Mouse (Mus musculus) limb, embryonic 10.5 days (tissue): Measurements from ENCODE around the gene 1700003E16Rik. TPM values are rescaled to one million over a fixed set of nuclear protein-coding genes. Genes with fewer than 3 reads are reported as not detected.
"Not testable (repeated sequence)": the region's sequence is repeated elsewhere in the genome, so short reads cannot be mapped to it uniquely, and the experiment has no call there.

Experiments
- DNase-seq: peaks from one replicate; pipeline ENCODE4 v3.0.0-alpha.2; 2017; ENCODE audit warnings: low spot score
- H3K27ac ChIP-seq: fragments of 300-500 bp; sonication (generic); 2 replicates; pipeline ENCODE4 v1.5.1; 2016; ENCODE audit warnings: mild to moderate bottlenecking
- H3K27me3 ChIP-seq: fragments of 300-500 bp; sonication (generic); 2 replicates; pipeline ENCODE4 v1.6.1; 2016; ENCODE audit warnings: low read depth, mild to moderate bottlenecking; ENCODE audit not compliant: poor library complexity, severe bottlenecking
- H3K36me3 ChIP-seq: fragments of 300-500 bp; sonication (generic); 2 replicates; pipeline ENCODE4 v1.6.1; 2016; ENCODE audit warnings: mild to moderate bottlenecking, moderate library complexity
- H3K4me1 ChIP-seq: fragments of 300-500 bp; sonication (generic); 2 replicates; pipeline ENCODE4 v1.6.1; 2016
- H3K4me3 ChIP-seq: fragments of 300-500 bp; sonication (generic); 2 replicates; pipeline ENCODE4 v1.5.1; 2016; ENCODE audit warnings: mild to moderate bottlenecking, moderate library complexity
- H3K9me3 ChIP-seq: fragments of 300-500 bp; sonication (generic); replicated peaks from 2 replicates; pipeline ENCODE4 v1.6.1; 2016; ENCODE audit warnings: mild to moderate bottlenecking
- WGBS: fragments of 180-500 bp; shearing (Covaris S2); methylation state at CpG from one replicate; pipeline ENCODE4 v1.1.7; 2016; 5-methylcytosine and 5-hydroxymethylcytosine counted together
- polyA plus RNA-seq: library from polyadenylated mRNA; unstranded; fragments of >200 nt; fragmentation: Nextera tagmentation; extraction: Ambion mirVana; gene quantifications from 2 replicates; pipeline ENCODE4 v1.2.1, GENCODE M21; 2016

Gene 1700003E16Rik
- polyA plus RNA-seq, 1 experiment from 2014 or later, result 1.6 TPM

DNA sequence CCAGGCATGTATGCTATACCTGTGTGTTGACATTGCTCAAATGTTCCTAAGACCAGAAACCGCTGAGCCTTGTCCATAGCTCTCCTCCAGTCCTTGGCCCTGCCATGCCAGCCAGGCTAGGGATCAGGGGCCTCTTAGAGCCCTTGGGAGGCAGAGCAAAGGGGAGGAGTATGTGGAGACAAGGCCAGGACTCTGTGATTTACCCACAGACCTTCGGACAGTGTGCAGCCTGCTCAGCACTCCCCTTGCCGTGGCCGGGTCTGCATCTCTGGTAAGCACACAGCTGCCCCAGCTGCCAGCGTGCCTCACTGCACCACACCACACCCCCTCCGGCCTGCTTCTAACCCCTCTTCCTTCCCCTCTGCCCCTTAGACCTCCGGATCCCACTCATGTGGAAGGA lies 8.9 kb upstream of the 1700003E16Rik start:
- WGBS, result 64% methylated on average over 7 of the region's 7 CpGs
- Histone ChIP-seq H3K9me3 (no peaks in the 10 kb centered on the region), H3K27ac (0 out of 2 replicates have a peak overlapping the region, but pooled peaks have one; percentile 12), H3K27me3 (0 out of 2 replicates have a peak, but pooled peaks cover under 1% of the 10 kb centered on the region), H3K4me1 (peaks cover 54% of the 10 kb centered on the region), H3K4me3 (no peak overlapping the region), H3K36me3 (peaks cover 66% of the 10 kb centered on the region)
- DNase-seq, result no peak

DNA sequence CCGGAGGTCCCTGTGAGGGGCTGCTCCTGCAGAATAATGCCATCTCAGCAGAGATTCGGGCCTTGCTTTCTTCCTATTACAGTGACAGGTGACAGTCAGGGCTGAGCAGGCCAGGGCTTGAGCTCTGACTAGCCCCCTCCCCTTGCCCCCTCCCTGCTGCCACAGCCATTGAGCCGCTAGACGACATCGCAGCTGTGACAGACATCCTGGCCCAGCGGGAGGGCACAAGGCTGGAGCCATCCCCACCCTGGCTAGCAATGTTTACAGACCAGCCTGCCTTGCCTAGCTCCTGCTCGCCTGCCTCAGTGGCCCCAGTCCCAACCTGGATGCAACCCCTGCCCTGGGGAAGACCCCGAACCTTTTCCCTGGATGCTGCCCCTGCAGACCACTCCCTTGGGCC lies 4.5 kb upstream of the 1700003E16Rik start:
- WGBS, result 34% methylated on average over 8 of the region's 8 CpGs
- no peak for DNase-seq
- Histone ChIP-seq H3K36me3 (peaks cover 72% of the 10 kb centered on the region), H3K27me3 (0 out of 2 replicates have a peak, but pooled peaks cover 9% of the 10 kb centered on the region), H3K9me3 (no peaks in the 10 kb centered on the region), H3K4me3 (no peak overlapping the region), H3K4me1 (peaks cover 47% of the 10 kb centered on the region), H3K27ac (peak overlapping the region; percentile 21; the same call in 1 of the 2 replicates)

DNA sequence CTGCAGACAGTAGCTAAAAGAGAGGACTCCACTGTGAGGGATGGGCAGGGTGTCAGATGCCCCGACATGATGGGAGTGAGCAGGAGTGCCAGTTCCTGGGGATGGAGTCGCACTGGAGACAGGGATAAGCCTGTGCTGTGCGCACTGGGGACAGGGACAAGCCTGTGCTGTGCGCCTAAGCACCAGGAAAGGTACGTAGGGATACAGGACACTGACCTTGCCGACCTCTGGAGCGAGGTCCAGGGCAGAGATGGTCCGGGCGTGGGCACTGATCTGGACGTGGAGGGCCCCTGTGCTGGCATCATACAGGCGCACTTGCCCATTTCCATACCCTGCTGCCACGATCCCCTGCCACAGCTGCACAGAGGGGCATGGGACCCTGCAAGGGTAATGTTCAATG lies 3.2 kb upstream of the 1700003E16Rik start:
- DNase-seq, result peak; percentile 29

DNA sequence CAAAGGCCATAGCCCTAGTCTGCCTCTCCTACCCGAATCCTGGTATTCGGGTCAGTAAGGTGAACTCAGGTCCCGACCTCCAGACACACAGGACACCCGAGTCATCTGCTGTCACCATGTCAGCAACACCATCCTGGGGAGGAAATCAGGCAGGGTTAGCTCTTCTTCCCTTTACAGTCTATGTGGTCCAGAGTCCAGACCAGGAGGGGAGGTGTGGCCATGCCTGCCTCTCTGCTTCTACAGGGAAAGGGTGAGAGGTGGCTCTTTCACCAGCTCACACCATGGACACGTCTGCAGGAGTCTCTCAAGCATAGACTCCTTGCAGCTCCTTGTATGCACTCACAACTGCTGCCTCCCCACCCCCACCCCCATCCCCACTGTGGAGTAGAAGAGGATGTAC lies 2.7 kb upstream of the 1700003E16Rik start:
- Histone ChIP-seq H3K27me3 (0 out of 2 replicates have a peak, but pooled peaks cover 9% of the 10 kb centered on the region), H3K4me3 (no peak overlapping the region), H3K36me3 (peaks cover 55% of the 10 kb centered on the region), H3K4me1 (peaks cover 40% of the 10 kb centered on the region), H3K27ac (no peak overlapping the region), H3K9me3 (no peaks in the 10 kb centered on the region)
- peak; percentile 27 for DNase-seq
- 71% methylated on average over 5 of the region's 5 CpGs for WGBS

More for the DNA sequence above, 3.2 kb upstream of the 1700003E16Rik start:
- 89% methylated on average over 12 of the region's 12 CpGs for WGBS
- Histone ChIP-seq H3K27me3 (0 out of 2 replicates have a peak, but pooled peaks cover 9% of the 10 kb centered on the region), H3K9me3 (no peaks in the 10 kb centered on the region), H3K4me1 (peaks cover 40% of the 10 kb centered on the region), H3K36me3 (peaks cover 59% of the 10 kb centered on the region), H3K27ac (no peak overlapping the region), H3K4me3 (peak overlapping the region; percentile 5; the same call in 1 of the 2 replicates)

DNA sequence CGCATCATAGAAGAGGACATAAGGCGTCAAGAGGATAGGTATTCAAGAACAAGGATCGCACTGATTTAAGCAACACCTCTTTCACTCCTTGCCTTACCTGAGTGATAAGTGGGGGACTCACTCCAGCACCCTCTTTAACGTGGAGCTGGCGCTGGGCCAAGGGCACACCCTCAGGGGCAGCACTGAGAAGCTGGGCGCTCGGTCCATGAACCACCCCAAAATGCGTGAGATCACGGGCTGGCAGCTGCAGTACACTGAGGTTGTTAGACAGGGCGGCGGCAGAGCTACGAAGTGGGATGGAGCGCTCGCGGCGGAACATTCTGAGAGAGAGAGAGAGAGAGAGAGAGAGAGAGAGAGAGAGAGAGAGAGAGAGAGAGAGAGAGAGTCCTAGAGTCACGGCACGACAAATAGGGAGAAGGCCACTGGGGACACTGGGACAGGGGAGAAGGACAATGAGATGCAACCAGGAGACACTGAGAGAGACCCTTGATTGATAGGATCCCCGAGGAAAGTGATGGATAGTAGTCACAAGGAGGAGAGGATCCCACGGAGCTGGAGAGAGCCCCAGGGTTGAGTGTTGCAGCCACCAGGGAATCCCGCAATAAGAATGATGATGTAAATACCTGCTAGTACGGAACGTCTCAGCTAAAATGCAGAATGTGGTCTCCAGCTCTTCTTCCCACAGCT lies 509 bp upstream of the 1700003E16Rik start:
- Histone ChIP-seq H3K9me3 (no peaks in the 10 kb centered on the region), H3K27me3 (peaks cover 21% of the 10 kb centered on the region), H3K4me3 (peak overlapping the region; percentile 61), H3K36me3 (peaks cover 32% of the 10 kb centered on the region), H3K27ac (peak overlapping the region; percentile 80), H3K4me1 (peaks cover 35% of the 10 kb centered on the region)
- 9% methylated on average over 23 of the region's 23 CpGs for WGBS
- DNase-seq, result peak; percentile 43

DNA sequence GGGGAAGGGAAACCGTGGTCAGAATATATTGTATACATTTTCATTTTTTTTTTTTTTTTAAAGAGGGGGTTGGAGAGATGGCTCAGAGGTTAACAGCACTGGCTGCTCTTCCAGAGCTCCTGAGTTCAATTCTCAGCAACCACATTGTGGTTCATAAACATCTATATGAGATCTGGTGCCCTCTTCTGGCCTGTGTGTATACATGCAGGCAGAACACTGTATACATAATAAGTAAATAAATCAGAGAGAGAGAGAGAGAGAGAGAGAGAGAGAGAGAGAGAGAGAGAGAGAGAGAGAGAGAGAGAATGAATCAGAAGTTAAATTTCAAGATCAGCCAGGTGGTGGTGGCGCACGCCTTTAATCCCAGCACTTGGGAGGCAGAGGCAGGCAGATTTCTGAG lies 3.3 kb downstream of the 1700003E16Rik start:
- not testable (repeated sequence) for H3K9me3 ChIP-seq, DNase-seq, H3K27ac ChIP-seq, H3K36me3 ChIP-seq, H3K4me3 ChIP-seq
- H3K27me3 ChIP-seq, result peaks cover 44% of the 10 kb centered on the region
- peaks cover 43% of the 10 kb centered on the region for H3K4me1 ChIP-seq
- WGBS, result 38% methylated on average over 3 of the region's 3 CpGs

DNA sequence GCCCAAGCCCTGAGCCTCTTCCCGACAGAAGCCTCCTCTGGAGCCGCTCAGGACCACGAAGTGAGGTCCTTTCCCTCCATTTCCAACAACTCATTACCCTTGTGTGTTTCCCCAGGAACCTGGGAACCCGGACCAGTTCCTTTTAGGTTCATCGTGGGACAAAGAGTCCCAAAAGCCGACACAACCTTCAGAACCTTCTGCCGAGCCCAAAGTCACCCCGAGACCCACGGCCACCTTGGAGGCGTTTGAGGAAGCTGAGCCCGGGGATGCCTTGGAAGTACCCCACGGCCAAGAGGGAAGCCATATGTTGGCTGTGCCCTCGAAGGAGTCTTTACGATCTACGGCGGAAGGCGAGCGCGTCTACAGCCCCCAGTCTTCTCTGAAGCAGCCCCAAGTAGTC lies 5.2 kb downstream of the 1700003E16Rik start:
- no peaks in the 10 kb centered on the region for H3K36me3 ChIP-seq
- peak overlapping the region; percentile 52 for H3K4me3 ChIP-seq
- peaks cover 35% of the 10 kb centered on the region for H3K4me1 ChIP-seq
- no peak for DNase-seq
- peak overlapping the region; percentile 67 for H3K27ac ChIP-seq
- H3K27me3 ChIP-seq, result peaks cover 35% of the 10 kb centered on the region
- WGBS, result 5% methylated on average over 19 of the region's 19 CpGs
- H3K9me3 ChIP-seq, result no peaks in the 10 kb centered on the region

DNA sequence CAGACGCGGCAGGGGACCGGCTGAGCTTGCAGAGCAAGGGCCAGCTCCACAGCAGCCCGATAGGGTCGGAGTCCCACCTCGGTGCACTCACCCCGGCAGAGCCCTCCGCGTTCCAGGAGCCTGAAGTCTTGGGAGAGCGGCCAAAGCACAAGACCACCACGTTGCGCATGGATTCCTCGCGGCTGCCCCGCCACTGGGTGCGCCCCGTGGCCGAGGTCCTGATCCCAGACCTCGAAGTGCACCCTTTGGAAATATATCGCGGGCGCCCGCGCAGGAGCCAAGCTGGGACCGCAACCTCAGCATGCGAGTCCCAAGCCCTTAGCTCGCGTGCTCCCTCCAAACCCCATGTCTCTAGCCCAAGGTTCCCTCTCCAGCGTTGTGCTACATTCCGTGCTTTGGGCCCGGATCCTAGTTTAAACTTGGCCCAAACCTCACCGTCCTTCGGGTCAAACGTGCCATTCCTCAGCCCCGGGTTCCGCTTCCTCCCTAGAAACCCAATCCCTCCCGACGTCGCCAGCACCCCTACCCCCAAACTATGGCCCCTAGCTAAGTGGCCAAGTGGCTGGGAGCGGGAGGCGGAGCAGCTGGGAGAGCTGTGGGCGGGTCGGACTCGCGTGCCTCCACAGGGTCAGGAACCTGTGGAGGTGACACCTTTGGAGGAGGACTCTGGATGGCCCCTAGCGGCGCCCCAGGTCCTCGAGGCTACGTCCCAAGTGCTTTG lies 5.9 kb downstream of the 1700003E16Rik start:
- H3K4me1 ChIP-seq, result peaks cover 39% of the 10 kb centered on the region
- under 1% methylated on average over 49 of the region's 49 CpGs for WGBS
- no peaks in the 10 kb centered on the region for H3K36me3 ChIP-seq
- peak overlapping the region; percentile 52 for H3K4me3 ChIP-seq
- peak; percentile 65 for DNase-seq
- peak overlapping the region; percentile 67 for H3K27ac ChIP-seq
- H3K27me3 ChIP-seq, result peaks cover 35% of the 10 kb centered on the region
- H3K9me3 ChIP-seq, result no peaks in the 10 kb centered on the region

DNA sequence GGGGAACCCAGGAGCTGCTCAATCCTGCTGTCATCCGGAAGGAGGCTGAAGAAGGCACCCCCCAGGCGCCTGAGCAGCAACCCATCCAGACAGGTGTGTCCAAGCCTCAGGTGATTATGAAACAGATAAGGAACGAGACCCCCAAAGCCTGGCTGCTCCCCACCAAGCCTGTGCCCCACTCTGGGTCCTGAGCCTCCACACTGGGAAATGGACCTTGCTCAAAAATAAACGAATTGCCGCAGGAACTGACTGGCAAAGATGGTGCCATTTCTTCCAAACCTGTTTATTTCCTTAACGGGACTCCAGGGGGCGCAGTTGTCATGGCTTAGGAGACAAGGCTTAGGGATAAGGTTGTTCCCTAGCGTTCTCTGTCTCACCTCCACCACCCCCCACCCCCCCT lies 6.5 kb downstream of the 1700003E16Rik start:
- Histone ChIP-seq H3K4me1 (peaks cover 41% of the 10 kb centered on the region), H3K27me3 (peaks cover 35% of the 10 kb centered on the region), H3K4me3 (peak overlapping the region; percentile 52), H3K9me3 (no peaks in the 10 kb centered on the region), H3K36me3 (no peaks in the 10 kb centered on the region), H3K27ac (peak overlapping the region; percentile 67; the same call in 1 of the 2 replicates)
- DNase-seq, result peak; percentile 82
- under 1% methylated on average over 8 of the region's 8 CpGs for WGBS

DNA sequence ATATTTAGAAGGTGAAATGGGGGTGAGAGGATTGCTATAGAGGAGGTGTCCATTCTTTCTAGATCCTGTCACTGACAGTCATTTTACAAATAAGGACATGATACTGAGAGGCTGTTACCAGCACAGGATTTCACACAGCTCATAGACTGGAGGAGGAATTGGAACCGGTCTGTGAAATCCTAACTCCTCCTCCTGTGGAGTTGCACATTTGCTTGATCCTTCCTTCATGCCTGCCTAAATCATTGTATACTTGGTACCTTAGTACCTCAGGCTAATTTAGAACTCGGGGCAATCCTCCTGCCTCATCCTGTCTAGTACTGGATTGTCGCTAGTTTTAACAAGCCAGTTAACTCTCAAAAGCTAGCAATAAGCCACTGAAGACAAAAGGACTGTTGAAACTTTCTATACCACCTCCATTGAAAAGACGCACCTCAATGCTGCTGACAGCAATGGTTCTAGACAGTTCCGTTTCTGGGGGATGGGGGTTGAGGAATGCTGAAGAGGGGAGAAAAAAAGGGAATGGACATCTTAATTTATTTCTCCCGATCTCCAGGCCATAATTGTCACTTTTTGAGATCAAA lies 8.9 kb downstream of the 1700003E16Rik start:
- H3K36me3 ChIP-seq, result 0 out of 2 replicates have a peak, but pooled peaks cover 5% of the 10 kb centered on the region
- WGBS, result 9% methylated on average over 6 of the region's 6 CpGs
- peak overlapping the region; percentile 95 for H3K4me3 ChIP-seq
- H3K9me3 ChIP-seq, result no peaks in the 10 kb centered on the region
- peaks cover 41% of the 10 kb centered on the region for H3K4me1 ChIP-seq
- DNase-seq, result no peak
- H3K27me3 ChIP-seq, result peaks cover 28% of the 10 kb centered on the region
- peak overlapping the region; percentile 99 for H3K27ac ChIP-seq

DNA sequence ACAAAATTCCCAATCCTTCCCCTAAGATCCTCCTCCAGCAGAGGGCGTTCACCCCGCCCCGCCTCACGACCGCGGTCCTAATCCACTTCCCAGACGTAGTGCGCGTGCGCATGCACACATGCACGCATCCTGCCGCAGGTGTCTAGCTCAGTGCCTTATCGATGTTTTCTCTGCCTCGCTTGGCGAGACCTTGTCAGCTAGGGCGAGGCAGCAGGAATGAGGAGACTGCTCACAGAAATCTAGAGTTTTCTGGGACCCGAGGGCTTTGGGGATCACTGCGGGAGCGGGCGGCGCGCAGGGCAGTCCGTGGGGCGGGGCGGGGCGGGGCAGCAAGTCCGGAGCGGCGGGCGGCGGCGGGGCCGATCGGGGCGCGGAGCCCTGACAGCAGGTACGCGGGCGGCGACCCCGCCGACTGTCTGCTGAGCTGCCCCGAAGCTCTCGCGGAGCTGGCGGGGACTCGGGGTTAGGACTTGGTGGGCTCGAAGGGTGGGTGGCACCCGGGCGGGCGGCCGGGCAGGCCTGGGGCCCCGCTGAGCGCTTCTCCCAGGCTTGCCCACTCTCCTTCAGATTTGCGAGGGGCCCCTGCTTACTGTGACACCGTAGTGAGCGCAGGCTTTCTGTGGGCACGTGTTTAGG lies 9.5 kb downstream of the 1700003E16Rik start, which contains the start of gene Dctn1:
Gene Dctn1, plus strand, starts transcription at position 314 of the 636 bp plus-strand sequence.
- 0 out of 2 replicates have a peak, but pooled peaks cover 5% of the 10 kb centered on the region for H3K36me3 ChIP-seq

DNA sequence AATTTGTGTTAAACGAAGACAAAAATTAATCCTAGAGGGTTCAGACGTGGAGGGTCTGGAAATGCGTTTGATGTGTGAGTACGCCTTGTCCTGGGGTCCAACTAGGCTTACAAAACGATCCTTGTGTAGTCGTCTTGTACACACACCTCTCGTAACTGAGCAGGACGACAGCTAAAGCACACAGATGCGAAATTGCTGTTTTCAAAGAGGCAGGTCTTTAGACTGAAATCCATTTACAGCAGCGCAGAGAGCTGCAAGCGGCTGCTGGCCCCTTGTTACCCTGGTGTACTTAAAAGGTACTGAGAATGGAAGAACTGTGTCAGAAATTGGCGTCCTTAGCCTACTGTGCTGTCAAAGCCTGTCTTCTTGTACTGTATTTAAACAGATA lies 10.0 kb downstream of the 1700003E16Rik start:
- no peak for DNase-seq
- peaks cover 38% of the 10 kb centered on the region for H3K4me1 ChIP-seq
- 0 out of 2 replicates have a peak, but pooled peaks cover 5% of the 10 kb centered on the region for H3K36me3 ChIP-seq
- H3K4me3 ChIP-seq, result peak overlapping the region; percentile 95
- 1% methylated on average over 12 of the region's 12 CpGs for WGBS
- H3K27ac ChIP-seq, result peak overlapping the region; percentile 99
- H3K27me3 ChIP-seq, result peaks cover 17% of the 10 kb centered on the region
- H3K9me3 ChIP-seq, result no peaks in the 10 kb centered on the region

More for the DNA sequence above, 9.5 kb downstream of the 1700003E16Rik start, which contains the start of gene Dctn1:
- WGBS, result under 1% methylated on average over 55 of the region's 58 CpGs
- peak within 1 kb of the TSS; percentile 99 for H3K27ac ChIP-seq
- peaks cover 22% of the 10 kb centered on the region for H3K27me3 ChIP-seq
- H3K9me3 ChIP-seq, result no peaks in the 10 kb centered on the region
- peak; percentile 96 for DNase-seq
- H3K4me3 ChIP-seq, result peak within 1 kb of the TSS; percentile 95
- peaks cover 41% of the 10 kb centered on the region for H3K4me1 ChIP-seq
